Mouse (Mus musculus) heart, adult 2 months (tissue): ENCODE results near the gene Vps35l.

Source experiments
- CTCF ChIP-seq: fragments of 200-600 bp; IDR thresholded peaks from 2 replicates; pipeline ENCODE4 v1.8.1; 2022; ENCODE audit warnings: antibody characterized with exemption, mild to moderate bottlenecking, moderate library complexity
- EP300 ChIP-seq: fragments of 200-500 bp; IDR thresholded peaks from 2 replicates; pipeline ENCODE4 v1.6.1; 2011; ENCODE audit warnings: low read depth, low read length, control low read depth; ENCODE audit not compliant: insufficient read depth
- POLR2A ChIP-seq: fragments of 200-500 bp; IDR thresholded peaks from 2 replicates; pipeline ENCODE4 v1.6.1; 2011; ENCODE audit warnings: mild to moderate bottlenecking, low read depth, low read length, control low read depth; ENCODE audit not compliant: insufficient read depth

DNA sequence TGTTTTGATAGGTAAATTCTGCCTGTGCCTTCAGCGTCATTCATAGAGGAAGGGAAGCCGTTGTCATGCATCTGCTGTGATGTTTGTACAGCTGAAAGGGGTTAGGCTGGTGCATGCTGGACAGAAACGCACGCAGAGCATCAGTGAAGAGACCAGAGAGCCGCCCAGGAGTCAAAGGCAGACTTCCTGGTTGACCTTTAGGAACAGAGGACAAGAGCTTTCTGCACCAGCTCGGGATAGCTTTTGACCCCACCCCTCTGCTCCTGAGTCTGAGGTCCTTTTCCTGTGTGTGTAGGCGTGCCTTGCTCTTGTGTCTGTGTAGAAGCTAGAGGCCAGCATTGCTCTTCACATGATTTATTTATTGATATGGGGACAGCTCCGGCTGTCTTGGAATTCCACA, 9.7 kb downstream of the Vps35l start:
- TF ChIP-seq CTCF, result no peak
- TF ChIP-seq POLR2A, result no peak
- TF ChIP-seq EP300, result no peak
